Mouse (Mus musculus): Measurements from ENCODE around the gene Scd2.

- TF ChIP-seq CTCF (IDR thresholded peaks at IDR 0.05; ENCODE audit: extremely low read depth, insufficient read depth, low read length) (no peak), POLR2A (IDR thresholded peaks at IDR 0.05; ENCODE audit: extremely low read depth, insufficient read depth, low read length) (no peak)
These were observed 7.4 kb upstream of the Scd2 start for GRCm38 (mm10) chr19:44286109-44286508.
